Mouse (Mus musculus) adipocyte (in vitro differentiated cells): Measurements from ENCODE around the gene Sorcs3.

ENCODE experiments used
- DNase-seq: peaks from one replicate; pipeline ENCODE4 v3.0.0-alpha.2; 2016; ENCODE audit warnings: low spot score

Sorcs3 gene

DNA sequence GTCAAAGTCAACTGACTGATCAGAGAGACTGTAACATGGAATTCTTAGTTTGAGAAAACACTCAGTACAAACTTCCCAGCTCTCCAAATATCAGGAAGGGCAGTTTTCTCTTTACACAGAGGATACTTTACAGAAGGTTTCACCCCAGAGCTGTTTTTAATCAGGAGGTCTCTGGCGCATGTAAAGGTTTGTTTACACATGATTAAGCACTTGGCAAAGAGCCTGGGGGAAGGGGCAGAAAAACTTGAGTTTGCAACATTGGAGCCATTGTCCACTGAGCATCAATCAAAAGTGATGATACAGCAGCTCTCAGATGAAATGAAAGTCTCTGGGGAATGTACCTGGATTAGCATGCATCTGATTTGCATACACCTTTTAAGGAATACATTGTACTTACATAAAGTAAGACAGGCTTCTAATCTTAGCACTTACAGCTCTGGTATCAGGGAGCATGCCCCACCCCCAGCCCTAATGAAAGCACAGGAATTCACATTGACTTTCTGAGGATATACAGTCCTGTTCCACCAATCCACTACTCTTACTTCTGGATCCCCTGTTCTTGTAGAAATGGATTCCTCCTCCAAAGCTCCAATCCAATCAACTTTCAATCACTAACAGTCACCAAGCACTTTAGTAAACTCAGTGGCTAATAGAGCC, 500.6 kb downstream of the Sorcs3 start:
- DNase-seq: no peak

DNA sequence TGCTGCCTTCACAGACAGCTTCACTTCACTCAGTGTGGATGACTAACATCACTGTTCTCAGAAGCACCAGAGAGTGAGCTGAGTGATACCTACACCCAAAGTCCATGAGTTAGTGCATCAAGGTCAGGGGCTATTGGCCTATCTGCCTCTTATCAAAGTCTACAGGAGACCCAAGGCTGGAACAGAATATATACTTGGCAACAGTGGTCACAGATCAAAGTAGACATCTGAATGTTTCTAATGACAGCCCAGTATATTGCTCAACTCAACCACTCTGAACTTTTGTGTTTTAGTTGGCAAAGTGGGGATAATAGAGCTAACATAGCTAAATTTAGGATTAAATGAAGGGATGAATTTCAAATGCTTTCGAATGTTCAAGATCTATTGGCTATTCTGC, 501.1 kb downstream of the Sorcs3 start:
- DNase-seq: no peak

DNA sequence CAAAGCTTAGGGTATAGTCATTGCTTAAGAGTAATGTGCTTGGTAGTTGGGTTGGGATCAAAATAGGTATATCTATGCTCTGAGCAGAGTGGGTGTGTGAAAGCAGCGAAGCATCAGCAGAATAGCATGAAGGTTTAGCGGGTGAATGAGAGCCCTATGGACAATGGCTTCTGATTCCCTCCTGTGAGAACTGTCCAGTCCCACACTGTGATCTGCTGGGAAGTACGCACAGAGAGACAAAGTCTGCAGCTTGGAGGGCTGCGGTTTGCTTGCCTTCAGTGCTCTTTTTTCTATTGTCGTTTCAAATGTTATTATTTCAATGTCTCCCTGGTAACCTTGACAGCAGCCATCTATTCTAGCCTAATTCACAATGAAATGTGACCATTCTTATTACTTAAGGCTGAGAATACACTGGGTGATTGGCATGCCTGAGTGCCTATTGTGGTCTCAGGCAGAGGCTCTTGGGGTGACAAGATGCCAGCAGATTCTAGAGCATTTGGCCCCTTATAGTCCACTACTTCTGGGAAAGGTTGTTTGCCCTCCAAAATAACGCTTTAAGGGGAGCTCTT, 520.1 kb downstream of the Sorcs3 start:
- DNase-seq: no peak

DNA sequence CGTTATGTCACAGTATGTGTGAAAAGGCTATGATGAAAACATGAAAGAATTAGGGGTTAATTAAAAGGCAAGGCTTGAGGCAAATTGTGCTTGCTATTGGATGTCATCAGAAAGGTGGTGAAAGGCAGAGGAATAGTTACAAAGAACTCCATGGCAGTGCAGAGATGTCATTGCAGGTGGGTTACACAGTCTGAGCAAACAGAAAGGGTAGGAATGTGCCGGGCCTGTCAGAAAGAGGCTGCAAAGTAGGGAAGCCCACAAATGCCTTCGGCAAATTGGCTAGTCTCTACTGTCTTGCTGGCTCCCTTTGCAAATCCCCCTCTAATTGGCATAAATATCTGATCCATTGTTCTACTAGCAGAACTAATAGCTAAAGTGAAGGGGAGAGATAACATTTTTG, 521.2 kb downstream of the Sorcs3 start:
- DNase-seq: no peak

DNA sequence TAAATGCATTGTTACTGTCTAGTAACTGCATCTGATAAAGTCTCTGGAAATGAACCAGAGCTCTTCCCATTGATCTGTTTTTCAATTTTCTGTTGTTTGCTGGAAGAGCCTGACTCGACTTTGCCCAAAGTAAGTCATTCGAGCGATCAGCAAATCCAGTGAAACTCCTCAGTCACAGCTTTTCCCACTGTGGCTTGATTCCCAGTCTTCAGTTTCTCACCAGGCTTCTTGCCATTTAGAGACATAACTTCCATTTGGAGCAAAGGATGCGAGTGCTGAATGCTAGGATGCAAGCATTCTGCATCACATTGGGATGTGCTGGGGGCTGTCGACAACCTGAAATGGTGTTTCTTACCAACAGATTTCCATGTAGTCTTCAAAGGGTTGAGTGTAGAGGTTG, 521.8 kb downstream of the Sorcs3 start:
- DNase-seq: no peak

DNA sequence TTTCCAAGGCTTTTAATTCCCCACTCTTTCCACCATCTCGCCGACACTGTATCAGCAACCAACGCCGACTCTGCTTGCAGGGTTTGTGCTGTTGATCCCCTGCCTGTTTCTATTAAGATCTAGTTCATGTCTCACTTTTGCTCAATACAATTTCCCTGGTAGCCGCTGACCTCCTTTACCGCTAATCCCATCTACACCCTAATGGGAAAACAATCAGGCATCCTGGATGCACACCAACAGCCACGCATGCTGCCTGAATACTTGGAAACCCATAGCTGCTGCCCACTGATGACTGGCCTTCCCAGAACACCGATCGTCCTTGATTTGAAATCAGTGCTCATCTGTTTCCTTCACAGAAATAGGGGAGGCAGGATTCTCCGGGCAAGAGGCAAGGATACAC, 525.9 kb downstream of the Sorcs3 start:
- DNase-seq: no peak

DNA sequence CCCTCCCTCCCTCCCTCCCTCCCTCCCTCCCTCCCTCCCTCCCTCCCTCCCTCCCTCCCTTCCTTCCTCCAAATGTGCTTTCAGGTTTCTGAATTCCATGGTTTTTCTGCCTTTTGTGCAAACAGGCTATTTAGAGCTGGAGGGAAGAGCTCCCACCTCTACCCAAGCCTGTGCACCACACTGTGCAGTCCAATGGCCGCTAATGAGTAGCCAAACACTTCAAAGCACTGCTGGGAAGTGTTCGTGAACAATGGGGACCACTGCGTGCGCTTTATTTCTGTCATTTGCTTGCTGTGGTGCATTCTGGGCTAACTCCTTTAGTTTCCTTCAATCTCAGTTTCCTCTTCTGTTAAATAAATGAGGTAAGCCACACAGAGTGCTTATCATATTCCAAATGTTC, 528.5 kb downstream of the Sorcs3 start:
- DNase-seq: no peak

DNA sequence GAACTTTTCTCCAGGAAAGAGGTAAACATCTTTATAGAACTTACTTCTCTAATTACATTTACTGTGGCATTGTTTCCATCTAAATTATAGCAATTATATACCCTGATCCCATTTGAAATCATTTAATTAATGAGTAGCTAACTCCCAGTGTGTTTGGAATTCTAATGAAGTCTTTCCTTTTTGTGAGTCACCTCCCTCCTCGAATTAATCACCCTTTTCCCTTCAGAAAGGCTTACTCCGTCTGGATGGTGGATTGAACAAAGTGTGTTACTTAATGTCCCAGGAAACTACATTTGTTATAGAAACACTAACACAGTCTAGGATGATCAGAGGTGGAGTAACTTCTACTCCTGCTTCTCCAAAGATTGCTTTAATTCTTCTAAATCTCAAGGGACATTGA, 531.7 kb downstream of the Sorcs3 start:
- no peak for DNase-seq

DNA sequence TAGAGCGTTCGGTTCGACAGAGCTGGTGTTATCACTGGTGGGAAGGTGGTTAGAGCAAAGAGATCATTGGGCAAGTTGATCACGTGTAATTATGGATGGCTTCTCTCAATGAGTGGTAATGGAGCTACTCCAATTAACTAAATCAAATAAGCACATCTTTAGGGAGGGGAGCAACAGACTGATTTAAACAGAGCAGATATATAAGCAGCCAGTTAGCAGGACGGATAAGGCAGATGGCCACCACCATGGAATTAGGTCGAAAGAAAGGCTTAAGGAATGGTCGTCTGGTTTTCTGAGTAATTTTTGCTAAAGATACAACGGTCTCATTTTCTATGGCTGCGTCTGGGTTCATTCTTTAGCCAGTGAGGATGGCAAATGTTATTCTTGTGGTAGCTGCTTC, 549.3 kb downstream of the Sorcs3 start:
- no peak for DNase-seq

DNA sequence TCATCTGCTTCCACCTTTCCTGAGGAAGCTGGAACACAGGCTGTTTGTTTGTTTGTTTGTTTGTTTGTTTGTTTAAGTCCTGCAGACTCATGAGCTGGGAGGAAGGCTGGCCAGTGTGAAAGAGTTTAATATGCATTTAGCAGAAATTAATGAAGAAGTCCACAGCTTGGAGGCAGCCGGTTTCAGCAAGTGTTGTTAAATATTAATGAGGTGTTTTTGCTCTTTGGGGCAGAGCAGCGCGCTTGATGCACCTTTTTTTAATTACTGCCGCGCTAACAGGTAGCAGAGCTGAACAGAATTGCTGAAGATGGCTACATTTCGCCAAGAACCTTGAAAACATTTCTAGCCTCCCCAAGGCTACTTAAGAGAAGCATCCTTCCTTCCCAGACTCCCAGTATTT, 551.0 kb downstream of the Sorcs3 start:
- DNase-seq: no peak

DNA sequence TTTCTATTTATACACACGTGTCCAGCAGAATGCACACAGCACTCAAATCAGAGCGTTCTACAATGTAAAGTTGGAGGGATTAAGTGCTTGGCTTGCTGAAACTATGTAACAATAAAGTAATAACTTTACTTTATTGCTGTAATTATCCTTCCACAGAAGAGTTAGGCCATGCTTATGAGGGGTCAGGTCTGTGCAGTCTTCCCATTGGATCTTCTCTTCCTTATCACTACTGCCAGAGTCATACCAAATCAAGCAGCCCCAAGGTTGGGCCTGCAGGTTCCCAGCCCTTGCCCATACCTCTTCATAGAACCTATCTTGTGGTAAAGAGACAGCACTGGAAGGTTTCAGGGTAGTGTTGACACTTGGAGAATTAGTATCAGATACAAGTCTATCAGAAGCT, 560.7 kb downstream of the Sorcs3 start:
- DNase-seq: no peak

DNA sequence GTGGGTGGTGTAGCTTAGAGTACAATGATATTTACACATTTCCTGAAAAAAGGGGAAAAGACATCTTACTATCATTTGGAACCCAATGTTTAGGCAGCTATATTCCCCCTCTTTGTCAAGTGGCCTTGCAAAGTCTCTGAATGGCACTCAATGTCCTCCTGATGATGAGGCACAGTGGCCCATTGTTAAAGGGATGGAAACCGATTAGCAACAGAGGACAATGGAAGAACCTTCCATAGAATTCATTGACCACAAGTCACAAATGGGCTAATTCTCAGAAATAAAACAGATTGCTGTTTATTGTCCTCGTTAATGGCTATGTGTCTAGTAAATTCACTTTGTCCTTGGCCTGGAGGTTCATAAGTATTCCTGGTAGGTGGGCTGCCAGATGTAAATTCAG, 565.7 kb downstream of the Sorcs3 start:
- no peak for DNase-seq

DNA sequence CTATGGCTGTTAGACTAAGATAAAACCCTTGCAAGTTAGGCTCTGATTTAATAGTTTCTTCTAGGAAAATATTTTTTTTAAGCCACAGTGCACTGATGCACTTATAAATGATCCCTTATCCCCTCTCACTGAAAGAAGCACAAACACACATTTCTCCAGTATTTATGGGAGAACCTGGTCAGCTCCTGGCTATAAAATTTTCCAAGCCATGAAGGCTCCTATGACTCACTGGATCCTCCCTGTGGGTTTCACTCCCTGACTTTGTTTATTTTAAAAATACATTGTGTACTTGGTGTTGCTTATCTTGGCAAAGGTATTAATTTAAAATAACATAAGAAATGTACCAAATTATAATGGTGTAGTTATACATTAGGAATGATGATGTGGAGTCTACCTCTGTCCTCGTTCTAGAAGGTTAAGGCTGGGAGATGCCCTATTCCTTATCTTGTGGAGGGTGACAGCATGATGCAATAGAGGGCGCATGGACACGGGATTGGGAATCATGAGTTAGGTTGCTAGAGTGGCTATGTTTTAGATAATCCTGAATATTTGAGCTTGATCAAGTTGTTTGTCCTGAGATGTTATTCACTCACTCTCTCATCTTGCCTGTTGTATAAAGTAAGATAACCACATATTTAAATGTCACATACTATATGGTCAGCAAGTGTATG, 573.4 kb downstream of the Sorcs3 start:
- no peak for DNase-seq

DNA sequence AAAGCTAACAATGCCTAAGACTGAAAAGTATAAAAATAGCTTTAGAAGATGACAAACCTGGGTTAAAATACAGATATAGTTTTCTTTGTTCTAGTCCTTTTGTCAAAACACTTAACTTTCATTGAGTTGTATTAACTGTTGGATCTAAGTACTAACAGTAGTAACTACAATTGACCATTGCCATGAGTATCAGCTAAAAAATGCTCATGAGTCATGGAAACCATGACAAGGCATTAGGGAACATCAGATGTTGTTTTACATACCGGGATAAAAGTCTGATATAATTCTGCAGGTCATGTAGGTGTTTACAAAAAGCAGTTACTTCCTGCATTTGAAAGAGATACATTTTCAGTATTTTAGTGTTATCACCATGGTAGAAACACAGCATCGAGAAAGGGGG, 575.0 kb downstream of the Sorcs3 start:
- DNase-seq: no peak

DNA sequence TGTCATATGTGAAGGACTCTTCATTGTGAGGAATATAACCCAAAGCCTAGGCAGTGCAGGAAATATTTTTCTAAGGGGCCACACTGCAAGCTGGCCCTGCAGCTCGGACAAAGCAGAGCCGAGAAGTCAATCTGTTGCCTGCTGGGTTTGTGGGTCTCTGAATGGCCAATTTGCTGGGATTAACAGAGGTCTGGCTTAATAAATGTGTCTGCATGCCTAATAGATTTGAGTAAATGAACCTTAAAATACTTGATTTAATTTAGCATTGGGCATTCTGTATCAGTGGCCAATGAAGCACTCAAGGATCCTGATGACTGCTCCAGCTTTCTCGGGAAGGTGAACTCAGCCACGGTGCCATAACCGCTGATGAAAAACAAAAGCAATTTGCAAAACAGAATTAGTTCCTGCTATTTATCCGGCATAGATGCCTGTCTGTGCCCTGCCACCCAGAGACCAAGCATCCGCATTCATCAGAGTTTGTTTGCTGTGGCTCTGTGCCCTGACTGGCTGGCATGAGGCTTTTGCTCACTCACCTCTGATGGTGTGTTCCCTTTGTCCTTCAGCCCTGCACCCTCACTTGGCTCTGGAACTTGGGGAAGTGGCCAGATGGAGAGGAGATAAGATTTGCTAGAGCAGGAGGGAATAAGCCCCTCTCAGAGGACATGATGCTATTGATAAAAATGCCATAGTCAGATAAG, 576.3 kb downstream of the Sorcs3 start:
- no peak for DNase-seq

DNA sequence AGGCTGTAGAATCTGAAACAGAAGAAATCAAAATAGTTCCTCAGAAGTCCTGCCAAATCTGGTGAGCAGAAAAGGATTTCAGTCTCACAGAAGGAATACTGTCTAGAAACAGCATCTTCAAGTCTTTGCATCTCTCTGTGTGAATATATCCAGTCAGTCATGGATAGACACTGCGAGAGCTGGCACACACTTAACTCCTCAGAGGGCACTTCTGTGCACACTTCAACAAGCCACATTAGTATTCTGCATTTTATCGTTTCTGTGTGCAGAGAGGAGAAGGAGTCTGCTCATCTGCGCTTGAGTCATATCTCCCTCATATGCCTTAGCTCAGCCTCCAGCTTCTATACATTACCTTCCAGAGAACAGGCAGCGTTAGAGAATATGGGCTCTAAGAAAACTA, 581.4 kb downstream of the Sorcs3 start:
- DNase-seq: no peak

DNA sequence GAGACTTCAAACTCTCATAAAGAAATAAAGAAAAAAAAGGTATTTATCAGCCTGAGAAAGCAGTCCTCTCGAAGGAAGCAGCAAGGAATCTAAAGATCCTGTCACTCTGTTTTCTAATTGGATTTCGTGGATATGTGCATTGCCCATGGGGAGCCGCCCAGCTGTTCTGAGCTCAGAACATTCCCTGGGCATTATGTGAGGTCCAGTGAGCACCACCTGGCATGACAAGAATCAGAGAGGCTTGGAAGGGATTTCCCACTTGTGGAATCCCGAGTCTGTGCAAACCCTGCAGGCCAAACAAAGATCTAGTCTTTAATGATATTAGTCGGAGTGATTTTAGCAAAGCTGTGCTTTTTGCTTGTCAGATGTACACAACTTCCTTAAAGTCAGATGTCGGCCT, 598.7 kb downstream of the Sorcs3 start:
- DNase-seq: no peak

DNA sequence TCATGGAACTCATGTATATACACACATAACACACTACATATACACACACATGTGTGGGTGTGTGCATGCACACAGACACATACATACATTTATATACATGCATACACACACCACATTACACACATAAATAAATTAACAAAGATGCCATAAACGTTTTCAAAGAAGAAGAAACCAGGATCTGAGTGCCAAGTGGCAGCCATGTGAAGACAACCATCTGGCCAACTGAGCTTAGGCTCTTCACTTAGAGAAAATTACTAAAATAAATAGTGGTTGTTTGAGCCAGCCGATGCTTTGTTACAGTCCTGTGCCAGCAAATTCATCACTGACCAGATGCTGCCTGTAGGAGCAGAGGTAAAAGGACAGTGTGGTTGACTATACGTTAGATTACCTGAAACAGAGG, 605.7 kb downstream of the Sorcs3 start:
- DNase-seq: no peak

DNA sequence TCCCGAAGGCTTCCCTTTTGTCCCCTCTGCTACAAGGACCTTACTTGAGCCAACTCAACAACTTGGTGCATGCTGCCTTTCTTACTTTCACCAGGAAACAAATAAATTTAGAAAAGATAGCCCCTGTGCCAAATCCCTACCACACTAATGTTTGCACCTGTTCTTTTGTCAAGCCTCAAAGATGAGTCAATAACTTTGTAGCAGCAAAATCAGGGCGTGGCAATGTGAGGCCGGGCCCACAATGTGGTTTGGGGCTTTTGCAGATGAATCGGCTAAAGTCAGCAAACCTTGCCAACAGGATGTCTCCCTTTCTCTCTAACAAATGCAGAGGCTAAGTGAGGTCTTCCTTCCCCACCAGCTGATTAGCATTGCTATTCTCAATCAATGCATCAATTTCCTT, 608.0 kb downstream of the Sorcs3 start:
- no peak for DNase-seq

DNA sequence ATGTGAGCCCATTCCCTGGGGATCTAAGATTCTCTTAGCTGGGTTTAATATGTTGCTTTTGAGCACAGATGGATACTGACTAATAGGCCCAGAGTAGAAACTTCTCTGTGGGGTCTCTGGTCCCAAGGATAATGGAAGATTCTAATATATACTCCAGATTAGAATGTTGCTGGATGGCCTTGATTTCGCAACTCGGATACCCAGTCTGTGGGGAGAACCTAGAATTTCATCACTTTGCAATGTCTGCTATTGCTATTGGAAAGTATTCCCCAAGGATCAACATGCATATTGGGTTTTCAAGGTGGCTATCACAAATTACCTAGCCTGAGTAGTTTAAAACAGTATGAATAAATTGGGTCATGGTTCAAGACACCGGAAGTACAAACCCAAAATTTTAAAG, 609.2 kb downstream of the Sorcs3 start:
- no peak for DNase-seq

DNA sequence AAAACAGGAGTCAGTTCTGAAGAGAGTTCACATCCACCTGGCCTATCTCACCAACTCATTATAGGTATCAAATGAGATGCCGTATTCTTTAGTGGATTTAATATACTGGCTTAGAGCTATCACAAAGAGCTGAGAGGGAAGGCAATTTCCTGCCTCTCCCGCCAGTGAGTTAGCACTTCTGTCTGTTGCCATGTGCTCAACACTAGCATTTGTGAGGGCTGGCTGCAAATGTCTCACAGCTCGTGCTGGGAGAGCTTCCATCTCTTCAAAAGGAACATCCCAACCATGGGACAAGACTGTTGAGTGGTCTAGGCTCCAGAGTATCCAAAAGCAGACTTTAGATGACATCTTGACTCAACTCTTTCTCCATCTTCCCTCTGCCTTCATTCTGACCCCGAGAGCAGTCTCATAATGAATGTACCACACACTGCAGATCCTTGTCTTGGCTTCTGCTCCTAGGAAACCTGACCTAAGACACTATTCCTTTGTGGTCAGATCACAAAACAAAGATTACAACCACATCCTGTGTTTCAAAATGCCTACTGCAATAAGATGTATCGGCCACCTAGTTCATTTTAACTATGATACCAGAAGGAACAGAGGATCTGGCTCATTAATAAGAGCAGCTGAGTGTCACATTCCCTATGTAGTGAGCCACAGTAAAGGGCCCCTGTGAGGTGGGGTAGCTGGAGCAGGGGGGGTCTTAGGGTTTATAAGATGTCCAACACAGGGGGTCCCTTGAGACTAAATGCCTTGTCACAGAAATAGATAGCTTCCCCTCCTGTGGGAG, 614.9 kb downstream of the Sorcs3 start:
- DNase-seq: no peak

DNA sequence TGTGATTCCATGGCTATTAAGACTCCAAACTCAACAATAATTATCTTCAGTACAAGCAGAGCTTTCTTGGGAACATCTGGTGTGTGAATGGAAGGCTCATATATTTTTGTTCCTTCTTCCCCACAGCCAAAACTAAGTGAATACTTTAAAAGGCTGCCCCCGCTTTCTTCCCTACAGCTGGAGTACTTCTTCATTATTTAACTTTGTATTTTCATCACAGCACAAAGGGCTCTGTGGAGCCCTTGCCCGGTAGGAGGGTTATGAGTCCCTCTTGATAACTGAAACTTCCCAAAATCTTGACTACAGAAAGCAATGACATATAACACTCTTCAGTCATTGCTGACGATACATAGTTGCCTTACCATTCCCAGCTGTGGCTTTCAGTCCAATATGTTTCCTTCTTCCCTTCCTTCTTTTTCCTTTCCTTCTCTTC, 615.5 kb downstream of the Sorcs3 start:
- DNase-seq: no peak
